Mouse (Mus musculus) CD8-positive naive resting alpha-beta T cell, adult 2 months (primary cell): Measurements from ENCODE around the gene Gm3248.
"Not testable (repeated sequence)": the region's sequence is repeated elsewhere in the genome, so short reads cannot be mapped to it uniquely, and the experiment has no call there.

Experiments used
- DNase-seq, 2 experiments: peaks; one replicate each; pipeline ENCODE4 v3.0.0; 2022; ENCODE audit warnings: low read depth in 2 of 2, low spot score in 2 of 2

Gene Gm3248

GRCm38 (mm10) chr14:5961635-5962034, at the start of gene Gm3248:
Gene Gm3248 (minus strand): TSS chr14:5961745.
- not testable (repeated sequence) for DNase-seq

- DNase-seq: not testable (repeated sequence)
Observed at GRCm38 (mm10) chr14:5987136-5987535, 25.6 kb upstream of the Gm3248 start.

- DNase-seq: not testable (repeated sequence)
Observed at GRCm38 (mm10) chr14:5979037-5979436, 17.5 kb upstream of the Gm3248 start, which contains the start of gene Gm3453. Gene Gm3453 (minus strand): TSS chr14:5979137.

- not testable (repeated sequence) for DNase-seq
Observed at GRCm38 (mm10) chr14:5962441-5962840, 896 bp upstream of the Gm3248 start.

- DNase-seq: not testable (repeated sequence)
Observed at GRCm38 (mm10) chr14:5961102-5961501, 443 bp downstream of the Gm3248 start.

- DNase-seq: not testable (repeated sequence)
Observed at GRCm38 (mm10) chr14:5960479-5960878, 1.1 kb downstream of the Gm3248 start.

- not testable (repeated sequence) for DNase-seq
Observed at GRCm38 (mm10) chr14:5923276-5923675, 38.3 kb downstream of the Gm3248 start.

- DNase-seq: peak in 1 of 2 experiments; percentile 0
Observed at GRCm38 (mm10) chr14:5918330-5918942, 43.1 kb downstream of the Gm3248 start.

- not testable (repeated sequence) for DNase-seq
Observed at GRCm38 (mm10) chr14:5913701-5914100, 47.8 kb downstream of the Gm3248 start.
